Mouse (Mus musculus): ENCODE measurements around the gene P2rx5. TPM values are rescaled to one million over a fixed set of nuclear protein-coding genes. Genes with fewer than 3 reads are reported as not detected.

Gene P2rx5
- total RNA-seq, 2 experiments from 2014 or later = 2.5 to 2.6 TPM

- DNase-seq (ENCODE audit: extremely low spot score in 1 of 2, low spot score in 1 of 2) = no peak
Measured at GRCm38 (mm10) chr11:73172186-73172585, 12.0 kb downstream of the P2rx5 start.

- DNase-seq (ENCODE audit: extremely low spot score in 1 of 2, low spot score in 1 of 2) = no peak
Measured at GRCm38 (mm10) chr11:73175612-73176011, 15.4 kb downstream of the P2rx5 start.

- DNase-seq (ENCODE audit: extremely low spot score in 1 of 2, low spot score in 1 of 2) = no peak
Measured at GRCm38 (mm10) chr11:73176186-73176585, 16.0 kb downstream of the P2rx5 start.

GRCm38 (mm10) chr11:73176608-73177508, 16.6 kb downstream of the P2rx5 start, which contains the start of the genes Emc6 and Tax1bp3:
Gene Emc6 (minus strand): TSS chr11:73177037.
Gene Tax1bp3 (plus strand): TSS chr11:73177083.
- DNase-seq (ENCODE audit: extremely low spot score in 1 of 2, low spot score in 1 of 2) = peak; percentile 88 to 94

- peak in 1 of 2 experiments; percentile 23 for DNase-seq (ENCODE audit: extremely low spot score in 1 of 2, low spot score in 1 of 2)
Measured at GRCm38 (mm10) chr11:73177509-73177875, 17.3 kb downstream of the P2rx5 start.

- no peak for DNase-seq (ENCODE audit: extremely low spot score in 1 of 2, low spot score in 1 of 2)
Measured at GRCm38 (mm10) chr11:73177895-73178294, 17.7 kb downstream of the P2rx5 start.

- DNase-seq (ENCODE audit: extremely low spot score in 1 of 2, low spot score in 1 of 2) = no peak
Measured at GRCm38 (mm10) chr11:73185872-73186615, 25.8 kb downstream of the P2rx5 start.

- DNase-seq (ENCODE audit: extremely low spot score in 1 of 2, low spot score in 1 of 2) = no peak
Measured at GRCm38 (mm10) chr11:73187231-73187630, 27.0 kb downstream of the P2rx5 start.

GRCm38 (mm10) chr11:73193047-73193446, 32.8 kb downstream of the P2rx5 start:
- no peak for DNase-seq (ENCODE audit: extremely low spot score in 1 of 2, low spot score in 1 of 2)

GRCm38 (mm10) chr11:73194444-73194843, 34.2 kb downstream of the P2rx5 start:
- DNase-seq (ENCODE audit: extremely low spot score in 1 of 2, low spot score in 1 of 2) = no peak

- DNase-seq (ENCODE audit: extremely low spot score in 1 of 2, low spot score in 1 of 2) = no peak
Measured at GRCm38 (mm10) chr11:73198190-73198589, 38.0 kb downstream of the P2rx5 start.

- no peak for DNase-seq (ENCODE audit: extremely low spot score in 1 of 2, low spot score in 1 of 2)
Measured at GRCm38 (mm10) chr11:73198603-73199229, 38.5 kb downstream of the P2rx5 start, which contains the start of gene Ctns. Gene Ctns (minus strand): TSS chr11:73199042.

- DNase-seq (ENCODE audit: extremely low spot score in 1 of 2, low spot score in 1 of 2) = peak; percentile 88 to 89
Measured at GRCm38 (mm10) chr11:73199230-73199712, 39.0 kb downstream of the P2rx5 start, which contains the start of gene Shpk. Gene Shpk (plus strand): TSS chr11:73199460.

- DNase-seq (ENCODE audit: extremely low spot score in 1 of 2, low spot score in 1 of 2) = no peak
Measured at GRCm38 (mm10) chr11:73199879-73200278, 39.7 kb downstream of the P2rx5 start.

GRCm38 (mm10) chr11:73201021-73201420, 40.8 kb downstream of the P2rx5 start:
- DNase-seq (ENCODE audit: extremely low spot score in 1 of 2, low spot score in 1 of 2) = no peak

GRCm38 (mm10) chr11:73201597-73201996, 41.4 kb downstream of the P2rx5 start:
- DNase-seq (ENCODE audit: extremely low spot score in 1 of 2, low spot score in 1 of 2) = no peak

- DNase-seq (ENCODE audit: extremely low spot score in 1 of 2, low spot score in 1 of 2) = no peak
Measured at GRCm38 (mm10) chr11:73203895-73204294, 43.7 kb downstream of the P2rx5 start.

GRCm38 (mm10) chr11:73205194-73205593, 45.0 kb downstream of the P2rx5 start:
- DNase-seq (ENCODE audit: extremely low spot score in 1 of 2, low spot score in 1 of 2) = no peak

GRCm38 (mm10) chr11:73207621-73208020, 47.4 kb downstream of the P2rx5 start:
- no peak for DNase-seq (ENCODE audit: extremely low spot score in 1 of 2, low spot score in 1 of 2)

- DNase-seq (ENCODE audit: extremely low spot score in 1 of 2, low spot score in 1 of 2) = no peak
Measured at GRCm38 (mm10) chr11:73213956-73214355, 53.7 kb downstream of the P2rx5 start.

- DNase-seq (ENCODE audit: extremely low spot score in 1 of 2, low spot score in 1 of 2) = no peak
Measured at GRCm38 (mm10) chr11:73219671-73220070, 59.5 kb downstream of the P2rx5 start.
